Mouse (Mus musculus) midbrain, postnatal 0 days (tissue): ENCODE results near the gene Inf2. TPM values are rescaled to one million over a fixed set of nuclear protein-coding genes. Genes with fewer than 3 reads are reported as not detected.

Experiments
- ATAC-seq: fragments of 200-750 bp; cut with Nextera tagmentation; 2 replicates; pipeline ENCODE4 v1.8.0; 2017; ENCODE audit warnings: moderate number of reproducible peaks, mild to moderate bottlenecking, moderate TSS enrichment, moderate library complexity; ENCODE audit not compliant: low FRiP score
- DNase-seq: peaks from one replicate; pipeline ENCODE4 v3.0.0-alpha.2; 2015; ENCODE audit warnings: low spot score
- H3K27ac ChIP-seq: fragments of 300-500 bp; sonication (generic); 2 replicates; pipeline ENCODE4 v1.5.1; 2014; ENCODE audit warnings: low read depth, mild to moderate bottlenecking, low read length, mixed read lengths
- H3K27me3 ChIP-seq: fragments of 300-500 bp; sonication (generic); 2 replicates; pipeline ENCODE4 v1.6.1; 2014; ENCODE audit warnings: low read length, control low read depth, mixed read lengths; ENCODE audit not compliant: insufficient read depth
- H3K36me3 ChIP-seq: fragments of 300-500 bp; sonication (generic); 2 replicates; pipeline ENCODE4 v1.6.1; 2014; ENCODE audit warnings: low read length, control low read depth, mixed read lengths; ENCODE audit not compliant: insufficient read depth
- H3K4me1 ChIP-seq: fragments of 300-500 bp; sonication (generic); 2 replicates; pipeline ENCODE4 v1.6.1; 2014; ENCODE audit warnings: mild to moderate bottlenecking, control low read depth, antibody characterized with exemption, low read length, mixed read lengths; ENCODE audit not compliant: insufficient read depth
- H3K4me2 ChIP-seq: fragments of 300-500 bp; sonication (generic); 2 replicates; pipeline ENCODE4 v1.6.1; 2014; ENCODE audit warnings: low read depth, mild to moderate bottlenecking, low read length, mixed read lengths; ENCODE audit not compliant: poor library complexity, severe bottlenecking
- H3K4me3 ChIP-seq: fragments of 300-500 bp; sonication (generic); 2 replicates; pipeline ENCODE4 v1.5.1; 2014; ENCODE audit warnings: low read depth, mild to moderate bottlenecking, low read length, moderate library complexity
- H3K9ac ChIP-seq: fragments of 300-500 bp; sonication (generic); replicated peaks from 2 replicates; pipeline ENCODE4 v1.6.1; 2014; ENCODE audit warnings: mild to moderate bottlenecking, low read length, moderate library complexity, mixed read lengths; ENCODE audit not compliant: poor library complexity, severe bottlenecking
- H3K9me3 ChIP-seq: fragments of 300-500 bp; sonication (generic); 2 replicates; pipeline ENCODE4 v1.6.1; 2016; ENCODE audit warnings: low read length, control low read depth
- CTCF ChIP-seq: IDR thresholded peaks from 2 replicates; pipeline ENCODE4 v1.5.1; 2016; ENCODE audit warnings: antibody characterized with exemption, mild to moderate bottlenecking
- WGBS: fragments of 180-500 bp; shearing (Covaris S2); extraction: QIAGEN DNeasy Blood & Tissue Kit; methylation state at CpG from one replicate; pipeline ENCODE4 v1.1.7; 2014; 5-methylcytosine and 5-hydroxymethylcytosine counted together
- polyA plus RNA-seq: library from polyadenylated mRNA; unstranded; fragments of >200 nt; fragmentation: Nextera tagmentation; extraction: Ambion mirVana; gene quantifications from 2 replicates; pipeline ENCODE4 v1.2.1, GENCODE M21; 2015
- total RNA-seq: library from RNA; depleted of rRNA; stranded (reverse); fragments of >200 nt; gene quantifications from 2 replicates; pipeline ENCODE4 v1.2.3, GENCODE M21; 2014

Gene Inf2
- total and polyA plus RNA-seq, 2 experiments from 2014 or later, result 1.3 to 3.6 TPM

- Histone ChIP-seq H3K4me1 (no peaks in the 10 kb centered on the region), H3K27me3 (no peaks in the 10 kb centered on the region), H3K9ac (no peak overlapping the region), H3K4me2 (no peak overlapping the region), H3K9me3 (no peaks in the 10 kb centered on the region), H3K4me3 (no peak overlapping the region), H3K36me3 (no peaks in the 10 kb centered on the region), H3K27ac (no peak overlapping the region)
- peak; percentile 61 for TF ChIP-seq CTCF
- 55% methylated on average over 3 of the region's 5 CpGs for WGBS
- no peak for ATAC-seq
- DNase-seq, result no peak
Observed at GRCm38 (mm10) chr12:112560176-112560797, 28.3 kb upstream of the Inf2 start.

GRCm38 (mm10) chr12:112561163-112561562 is 27.4 kb upstream of the Inf2 start:
- H3K4me3 ChIP-seq, result no peak overlapping the region
- TF ChIP-seq CTCF, result no peak
- no peak overlapping the region for H3K9ac ChIP-seq
- H3K36me3 ChIP-seq, result no peaks in the 10 kb centered on the region
- no peak overlapping the region for H3K27ac ChIP-seq
- H3K4me2 ChIP-seq, result no peak overlapping the region
- H3K9me3 ChIP-seq, result no peaks in the 10 kb centered on the region
- no peaks in the 10 kb centered on the region for H3K4me1 ChIP-seq
- ATAC-seq (no peak), DNase-seq (no peak)
- H3K27me3 ChIP-seq, result no peaks in the 10 kb centered on the region
- WGBS, result 60% methylated on average over 3 of the region's 3 CpGs

DNA sequence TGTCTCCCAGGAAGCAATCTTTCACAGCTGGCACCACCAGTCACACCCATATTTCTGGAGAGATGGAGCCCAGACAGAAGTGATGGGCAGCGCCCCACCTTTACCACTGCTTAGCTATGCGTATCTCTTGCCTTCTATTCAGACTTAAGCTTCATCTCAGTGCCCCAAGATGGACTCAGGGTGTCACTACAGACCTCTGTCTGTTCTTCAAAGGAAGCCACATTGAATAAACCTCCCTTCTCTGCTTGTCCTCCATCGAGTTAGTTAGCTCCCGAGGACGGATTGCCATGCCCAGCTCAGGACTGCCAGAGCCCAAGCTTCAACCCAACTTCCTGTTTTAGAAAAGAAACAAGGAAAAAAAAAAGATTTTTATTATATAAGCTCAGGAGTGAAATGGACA is 26.1 kb upstream of the Inf2 start:
- no peak overlapping the region for H3K4me2 ChIP-seq
- TF ChIP-seq CTCF, result no peak
- ATAC-seq (no peak), DNase-seq (no peak)
- H3K27ac ChIP-seq, result no peak overlapping the region
- 77% methylated on average over 5 of the region's 5 CpGs for WGBS
- H3K36me3 ChIP-seq, result no peaks in the 10 kb centered on the region
- H3K4me1 ChIP-seq, result no peaks in the 10 kb centered on the region
- no peak overlapping the region for H3K9ac ChIP-seq
- no peaks in the 10 kb centered on the region for H3K9me3 ChIP-seq
- no peaks in the 10 kb centered on the region for H3K27me3 ChIP-seq
- no peak overlapping the region for H3K4me3 ChIP-seq

GRCm38 (mm10) chr12:112563011-112563410 is 25.6 kb upstream of the Inf2 start:
- Histone ChIP-seq H3K27me3 (no peaks in the 10 kb centered on the region), H3K4me2 (no peak overlapping the region), H3K36me3 (no peaks in the 10 kb centered on the region), H3K27ac (no peak overlapping the region), H3K4me1 (no peaks in the 10 kb centered on the region), H3K9ac (no peak overlapping the region), H3K4me3 (no peak overlapping the region), H3K9me3 (no peaks in the 10 kb centered on the region)
- WGBS, result 89% methylated on average over 6 of the region's 6 CpGs
- TF ChIP-seq CTCF, result no peak
- DNase-seq, result no peak
- no peak for ATAC-seq

DNA sequence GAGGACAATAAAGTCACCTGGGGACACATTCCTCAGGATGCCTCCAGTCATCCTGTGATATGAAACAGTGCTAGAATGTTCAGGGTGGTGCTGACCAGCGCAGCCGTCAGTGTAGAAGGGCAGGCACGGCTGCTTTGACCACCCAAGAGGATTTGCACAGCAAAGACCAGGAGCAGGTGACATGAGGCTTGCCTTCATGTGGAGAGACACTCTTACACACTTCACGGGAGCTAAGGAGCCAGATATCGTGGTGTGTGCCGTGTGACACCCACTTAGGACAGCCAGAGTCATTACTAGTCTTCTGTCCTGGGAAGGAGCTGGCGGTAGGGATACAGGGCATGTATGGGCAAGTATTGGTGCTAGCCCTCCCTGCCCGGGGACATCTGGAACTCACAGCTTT is 18.4 kb upstream of the Inf2 start:
- DNase-seq, result no peak
- Histone ChIP-seq H3K27me3 (no peaks in the 10 kb centered on the region), H3K9ac (no peak overlapping the region), H3K9me3 (no peaks in the 10 kb centered on the region), H3K27ac (no peak overlapping the region), H3K4me3 (no peak overlapping the region), H3K4me1 (no peaks in the 10 kb centered on the region), H3K4me2 (no peak overlapping the region), H3K36me3 (no peaks in the 10 kb centered on the region)
- TF ChIP-seq CTCF, result no peak
- ATAC-seq, result no peak
- WGBS, result 92% methylated on average over 8 of the region's 8 CpGs

GRCm38 (mm10) chr12:112571064-112571463 is 17.5 kb upstream of the Inf2 start:
- Histone ChIP-seq H3K9ac (no peak overlapping the region), H3K27me3 (no peaks in the 10 kb centered on the region), H3K9me3 (no peaks in the 10 kb centered on the region), H3K4me1 (no peaks in the 10 kb centered on the region), H3K36me3 (no peaks in the 10 kb centered on the region), H3K4me3 (no peak overlapping the region), H3K4me2 (no peak overlapping the region), H3K27ac (no peak overlapping the region)
- DNase-seq, result no peak
- 69% methylated on average over 6 of the region's 6 CpGs for WGBS
- TF ChIP-seq CTCF, result peak; percentile 21
- no peak for ATAC-seq
